Mouse (Mus musculus): ENCODE measurements at regions not wholly inside any gene's neighbourhood (a gene's known extent, or its start where the extent isn't known, plus 50 kb on each side); places are given as distances from the start of the nearest gene placed in this dataset.
A peak's percentile ranks its signal among the peaks of the same experiment; 100 is the strongest.
"Not testable (repeated sequence)": the region's sequence is repeated elsewhere in the genome, so short reads cannot be mapped to it uniquely, and the experiment has no call there.

DNA sequence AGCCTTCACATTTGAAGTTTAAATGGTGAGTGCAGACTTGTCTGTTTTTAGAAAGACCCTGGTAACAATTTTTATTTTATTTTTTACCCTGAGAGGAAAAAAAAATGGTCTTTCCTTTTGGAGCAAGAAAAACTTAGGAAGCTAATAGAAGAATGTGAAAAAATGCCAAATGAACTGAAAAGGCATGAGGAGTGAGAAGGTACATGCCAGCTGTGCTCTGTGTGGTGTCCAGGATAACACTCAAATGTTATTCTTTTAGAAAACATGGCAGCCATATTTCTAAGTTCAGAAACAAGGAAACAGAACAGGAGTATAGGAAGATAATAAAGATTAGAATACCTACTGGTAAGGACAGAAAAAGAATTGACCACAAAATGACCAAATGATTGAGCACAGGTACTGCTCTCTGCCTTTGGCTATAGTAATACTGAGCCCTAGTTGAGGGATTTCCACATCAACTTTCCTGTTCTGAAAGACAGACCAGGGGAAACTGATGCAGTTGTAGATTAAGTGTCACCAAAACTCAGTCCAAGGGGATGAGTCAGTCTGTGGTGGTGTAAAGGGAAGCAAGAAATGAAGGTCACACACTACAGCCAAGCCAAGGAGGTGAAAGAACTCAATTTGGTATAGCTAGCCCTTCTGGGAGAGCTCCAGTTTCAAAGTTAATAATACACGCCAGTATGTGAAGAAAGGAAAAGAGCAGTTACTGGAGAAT, 758.5 kb downstream of the Robo2 start:
- no peak for DNase-seq (ENCODE audit: low read depth, low spot score)

DNA sequence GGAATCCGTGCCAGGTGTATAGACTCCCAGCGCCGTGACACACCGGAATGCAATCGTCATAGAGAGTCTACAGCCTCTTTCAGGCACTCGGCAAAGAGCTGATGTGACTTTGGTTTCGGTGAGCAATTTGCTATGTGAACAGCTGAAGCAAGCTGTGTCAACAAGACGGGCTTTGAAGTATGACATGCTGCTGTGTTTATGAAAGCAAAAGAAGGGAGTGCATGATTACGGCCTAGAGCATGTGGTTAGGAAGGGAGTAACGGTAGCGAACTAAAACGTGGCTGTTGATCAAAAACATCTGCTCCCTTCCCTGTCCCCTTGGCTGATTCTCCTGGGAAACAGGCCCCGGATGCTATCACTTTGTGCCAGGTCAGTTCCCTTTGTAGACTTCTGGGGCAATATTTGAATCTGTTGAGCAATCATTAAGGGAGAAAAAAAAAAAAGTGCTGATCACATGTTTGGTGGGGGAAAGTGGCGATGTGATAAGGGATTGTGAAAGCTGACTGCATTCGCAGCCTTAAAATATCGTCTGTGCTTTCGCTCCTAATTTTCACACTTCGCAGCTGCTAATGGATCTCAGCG, 764.3 kb downstream of the Robo2 start:
- DNase-seq (ENCODE audit: low read depth, low spot score) = peak; percentile 44

DNA sequence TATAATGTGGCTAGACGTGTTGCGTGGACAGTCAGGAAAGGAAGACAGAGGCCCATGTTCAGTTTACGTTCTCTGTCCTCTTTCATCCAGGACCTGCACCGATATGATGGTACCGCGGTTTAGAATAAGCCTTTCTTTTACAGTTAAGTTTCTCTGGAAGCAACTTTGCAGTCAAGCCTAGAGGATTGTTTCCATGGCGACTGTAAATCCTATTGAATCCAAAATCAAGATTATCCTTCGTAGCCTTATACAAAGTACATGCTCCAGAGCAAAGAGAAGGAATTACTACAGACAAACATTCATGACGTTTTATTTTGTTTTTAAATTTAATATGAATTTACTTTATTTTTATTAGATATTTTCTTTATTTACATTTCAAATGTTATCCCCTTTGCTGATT, 798.6 kb downstream of the Robo2 start:
- no peak for DNase-seq (ENCODE audit: low read depth, low spot score)

DNA sequence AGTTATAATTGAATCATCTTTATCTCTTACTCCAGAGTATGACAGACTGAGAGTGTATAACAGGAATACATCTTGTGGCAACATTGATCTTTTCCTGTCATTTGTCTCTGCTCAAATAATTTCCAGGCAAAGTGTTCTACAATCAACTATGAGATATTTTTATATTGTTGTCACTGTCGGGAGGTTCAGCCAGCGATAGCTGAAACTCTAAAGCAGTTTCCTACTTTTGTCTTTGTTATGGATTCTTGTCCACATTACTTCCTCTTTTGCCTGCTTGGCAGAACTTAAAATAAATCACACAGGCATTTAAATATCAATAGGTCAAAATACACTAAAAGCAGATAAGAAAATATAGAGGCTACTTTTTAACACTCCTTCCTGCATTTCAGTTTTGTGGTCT, 820.2 kb downstream of the Robo2 start:
- DNase-seq (ENCODE audit: low read depth, low spot score) = no peak

DNA sequence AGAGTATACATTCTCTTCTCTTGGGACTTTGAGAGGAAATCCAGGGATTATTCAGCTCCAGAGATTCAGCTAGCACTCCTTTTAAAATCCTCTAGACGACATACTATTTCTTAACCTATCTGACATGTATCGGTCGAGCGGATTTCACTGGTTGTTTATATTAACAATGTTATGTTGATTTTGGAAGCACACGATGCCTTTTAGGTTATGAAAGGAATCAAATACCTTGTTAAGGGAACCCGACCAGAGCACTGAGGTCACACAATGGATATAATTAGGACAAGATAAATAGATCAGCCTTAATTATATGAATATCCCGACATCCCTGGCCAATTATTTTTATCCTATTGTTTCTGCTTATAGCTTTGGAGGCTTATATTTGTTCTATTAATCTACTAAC, 850.4 kb downstream of the Robo2 start:
- DNase-seq (ENCODE audit: low read depth, low spot score) = no peak

DNA sequence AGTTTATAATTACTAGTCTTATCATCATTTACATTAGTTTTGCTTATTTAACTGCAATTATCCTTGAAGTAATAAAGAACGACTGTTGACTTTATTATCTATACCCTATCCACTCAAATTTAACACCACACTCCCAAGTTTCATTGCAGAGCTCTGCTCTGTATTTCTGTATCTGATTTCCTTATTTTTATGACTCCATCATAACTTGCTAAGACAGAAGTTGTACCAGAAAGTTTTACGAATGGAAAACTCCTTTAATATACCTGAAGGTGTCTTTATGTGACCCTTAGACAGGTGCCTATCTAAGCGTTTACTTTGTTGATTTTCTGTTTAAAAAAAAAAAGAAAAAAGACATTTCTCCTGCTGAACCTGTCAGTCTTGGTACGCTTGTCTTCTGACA, 854.7 kb downstream of the Robo2 start:
- no peak for DNase-seq (ENCODE audit: low read depth, low spot score)

DNA sequence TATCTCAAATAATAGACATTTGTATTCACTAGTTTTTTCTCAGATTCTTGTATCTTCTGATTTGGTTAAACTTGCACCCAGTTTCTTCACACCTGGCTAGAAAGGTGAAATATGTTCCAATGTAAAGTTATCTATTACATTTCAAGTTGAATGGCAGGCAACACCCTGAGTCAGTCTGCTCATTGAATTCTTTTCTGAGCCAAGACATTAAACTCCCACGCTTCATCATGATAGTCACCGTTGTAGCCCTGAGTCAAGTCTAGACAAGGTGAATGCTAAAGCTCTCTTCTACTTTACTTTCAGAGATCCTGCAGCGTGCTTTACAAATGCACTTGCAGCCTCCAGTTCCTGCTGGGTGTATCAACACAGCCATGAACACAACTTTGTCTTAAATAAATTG, 868.0 kb downstream of the Robo2 start:
- DNase-seq (ENCODE audit: low read depth, low spot score) = no peak

DNA sequence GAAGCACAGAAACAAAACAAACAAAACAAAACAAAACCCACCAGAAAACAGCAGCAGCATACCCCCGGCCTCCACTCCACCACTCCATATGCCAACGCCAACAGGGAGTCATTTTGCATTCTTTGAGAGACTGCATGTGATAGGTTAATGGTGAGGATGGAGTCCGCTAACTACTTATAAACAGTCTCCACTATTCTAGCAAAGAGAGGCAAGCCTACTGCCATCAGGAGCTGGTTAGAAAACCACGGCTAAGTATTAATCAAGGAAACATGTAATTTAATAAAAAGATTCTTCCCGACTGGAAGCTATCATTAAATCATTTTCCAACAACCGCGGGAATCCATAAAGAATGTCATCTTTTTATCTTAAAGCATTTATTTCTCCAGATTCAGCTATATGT, 873.6 kb downstream of the Robo2 start:
- no peak for DNase-seq (ENCODE audit: low read depth, low spot score)

DNA sequence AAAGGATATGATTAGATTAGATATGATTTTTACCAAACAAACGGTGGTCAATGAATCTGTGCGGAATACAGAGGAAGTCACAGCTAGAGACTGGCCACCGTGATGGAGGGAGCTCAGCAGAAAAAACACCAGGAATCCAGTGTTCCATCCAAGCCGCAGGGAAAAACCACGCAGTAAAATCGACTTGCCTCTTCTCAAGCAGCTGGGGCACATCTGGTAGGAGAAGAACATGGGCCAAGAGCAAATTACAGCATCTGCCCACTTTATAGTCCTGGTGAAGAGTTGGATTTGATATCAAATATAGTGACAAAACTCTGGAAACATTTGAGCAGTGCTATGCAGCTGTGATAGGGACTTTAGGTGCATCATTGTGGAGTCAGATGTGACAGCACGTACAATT, 874.1 kb downstream of the Robo2 start:
- DNase-seq (ENCODE audit: low read depth, low spot score) = no peak

DNA sequence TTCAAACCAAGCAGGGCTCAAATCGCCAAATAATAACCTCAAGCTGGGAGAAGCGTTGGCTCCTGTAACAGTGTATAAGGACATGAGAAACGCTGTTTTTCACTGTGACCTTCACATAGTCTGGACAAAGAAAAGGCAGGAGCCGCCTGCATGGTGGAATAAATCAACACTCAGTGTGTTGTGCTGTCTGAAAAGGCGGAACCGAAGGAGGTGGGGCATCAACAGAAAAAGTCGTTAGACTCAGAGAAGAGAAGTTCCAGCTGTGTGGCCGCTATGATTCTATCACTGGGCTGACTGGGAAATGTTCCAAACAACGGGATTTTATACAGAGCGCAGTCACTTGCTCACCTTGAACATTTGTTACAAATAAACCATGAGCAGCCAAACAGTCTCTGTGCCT, 881.4 kb downstream of the Robo2 start:
- peak; percentile 20 for DNase-seq (ENCODE audit: low read depth, low spot score)

DNA sequence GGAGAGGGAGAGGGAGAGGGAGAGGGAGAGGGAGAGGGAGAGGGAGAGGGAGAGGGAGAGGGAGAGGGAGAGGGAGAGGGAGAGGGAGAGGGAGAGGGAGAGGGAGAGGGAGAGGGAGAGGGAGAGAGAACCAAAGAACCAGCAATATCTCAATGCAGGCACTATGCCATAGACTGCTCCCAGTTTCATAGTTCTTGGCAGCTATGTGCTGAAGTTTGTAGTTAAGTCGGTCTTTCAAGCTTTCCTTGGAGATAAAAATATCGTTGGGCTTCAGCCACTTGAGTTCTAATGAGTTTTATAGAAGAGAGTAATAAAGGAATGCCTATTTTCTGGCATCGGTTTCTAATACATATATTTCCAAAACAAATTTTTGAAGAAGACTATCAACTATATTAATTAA, 888.7 kb downstream of the Robo2 start:
- not testable (repeated sequence) for DNase-seq (ENCODE audit: low read depth, low spot score)

DNA sequence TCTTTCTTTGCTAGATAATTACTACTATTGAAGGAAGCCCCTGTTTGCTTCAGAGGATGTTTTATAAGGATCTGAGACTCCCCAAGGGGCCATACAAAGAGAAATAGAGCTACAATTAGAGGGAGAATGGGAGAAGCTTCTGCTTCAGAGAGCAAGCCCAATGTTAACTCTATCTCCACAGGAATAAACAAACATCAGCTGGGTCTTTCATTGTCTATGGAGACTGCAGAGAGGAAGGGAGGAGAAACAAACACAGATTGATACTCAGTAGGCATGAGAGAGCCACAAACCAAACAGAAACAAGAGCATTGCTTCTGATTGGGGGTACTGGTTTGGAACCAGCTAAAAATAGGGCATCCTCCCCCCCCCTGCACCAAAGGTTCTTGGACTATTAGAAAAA, 906.9 kb downstream of the Robo2 start:
- no peak for DNase-seq (ENCODE audit: low read depth, low spot score)

DNA sequence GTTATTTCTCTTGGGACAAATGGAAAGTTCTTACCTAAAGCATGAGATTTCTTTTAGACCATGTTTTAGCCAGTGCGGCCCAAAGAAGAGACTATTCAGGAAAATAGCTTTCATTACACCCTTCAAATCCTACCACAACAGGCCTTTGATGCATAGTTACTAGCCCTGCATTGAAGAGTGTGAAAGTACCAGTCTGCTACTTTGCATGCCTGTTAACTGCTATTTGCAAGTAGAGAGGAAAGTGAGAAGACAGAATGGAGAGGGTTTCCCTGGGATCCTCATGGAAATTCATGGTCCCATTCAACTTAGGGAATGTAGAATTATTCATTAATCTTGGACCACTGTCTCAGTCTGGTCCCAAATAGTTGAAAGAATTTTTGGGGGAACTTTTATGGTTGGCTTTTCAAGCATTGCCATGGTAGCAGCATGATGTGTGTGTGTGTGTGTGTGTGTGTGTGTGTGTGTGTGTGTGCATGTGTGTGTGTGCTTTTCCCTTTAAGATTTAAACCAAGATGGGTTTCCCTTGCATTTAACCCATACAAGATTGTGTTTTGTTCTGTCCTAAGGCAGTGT, 912.9 kb downstream of the Robo2 start:
- no peak for DNase-seq (ENCODE audit: low read depth, low spot score)

DNA sequence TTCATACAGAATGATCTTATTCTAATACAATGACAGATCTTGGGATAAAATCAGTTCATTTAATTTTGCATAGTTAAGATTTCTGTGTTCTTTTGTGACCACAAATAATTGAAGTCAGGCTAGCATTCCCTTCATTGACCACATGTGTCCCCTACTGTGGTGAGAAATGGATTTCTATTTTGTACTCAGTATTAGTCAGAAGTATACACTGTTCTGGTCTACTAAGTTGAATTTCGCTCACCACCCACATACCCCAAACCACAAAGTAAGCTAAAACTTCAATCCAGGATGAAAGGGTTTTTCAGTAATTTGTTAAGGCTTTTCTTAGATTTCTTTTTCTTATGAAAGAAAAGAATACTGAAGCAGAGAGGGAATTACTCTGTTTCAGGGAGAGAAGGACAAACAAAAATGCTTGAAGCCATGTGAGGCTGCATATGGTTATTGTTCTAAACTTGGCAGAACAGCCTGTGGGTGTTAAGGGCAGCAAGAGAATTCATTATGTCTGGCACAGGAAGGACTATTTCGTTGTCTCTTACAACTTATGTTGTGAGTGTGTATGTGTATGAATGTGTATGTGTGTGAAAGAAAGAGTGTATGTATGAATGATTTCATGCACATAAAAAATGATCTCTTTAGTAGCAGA, 928.3 kb downstream of the Robo2 start:
- no peak for DNase-seq (ENCODE audit: low read depth, low spot score)

DNA sequence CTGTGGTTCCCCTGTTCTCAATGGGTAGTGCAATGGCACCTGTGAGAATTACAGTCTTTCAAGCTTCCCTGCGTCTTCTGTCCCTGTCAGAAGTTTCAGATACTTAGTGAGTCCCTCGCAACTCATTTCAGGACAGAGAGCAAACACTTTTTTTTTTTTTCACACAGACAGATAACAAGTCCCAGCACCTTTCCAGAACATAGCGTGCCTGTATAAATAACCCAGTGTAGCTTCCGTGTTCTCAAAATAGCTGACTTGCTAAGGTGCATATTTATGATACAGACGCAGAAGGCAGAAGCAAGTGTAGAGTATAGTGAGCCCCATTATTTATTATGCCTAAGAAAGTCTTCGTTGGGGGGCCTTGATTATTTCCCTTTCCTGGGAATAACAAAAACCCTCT, 929.4 kb downstream of the Robo2 start:
- DNase-seq (ENCODE audit: low read depth, low spot score) = no peak

DNA sequence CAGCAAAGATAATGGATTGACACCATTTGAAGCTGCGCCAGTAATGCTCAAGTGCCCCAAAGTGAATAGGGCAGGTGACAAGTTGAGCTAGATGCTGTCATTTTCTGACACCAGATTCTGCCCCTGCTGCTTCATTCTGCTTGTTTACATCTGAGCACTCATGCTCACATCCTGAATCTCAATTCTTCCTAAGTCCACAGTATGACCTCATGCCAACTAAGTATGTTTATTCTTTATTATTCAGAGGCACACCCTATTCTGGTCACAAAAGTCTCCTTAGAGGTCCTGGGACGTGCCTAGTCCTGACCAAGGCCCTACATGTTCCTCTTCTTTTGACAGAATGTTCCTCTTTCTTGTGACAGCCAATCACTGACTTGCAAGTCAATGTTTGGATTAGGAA, 938.1 kb downstream of the Robo2 start:
- no peak for DNase-seq (ENCODE audit: low read depth, low spot score)

DNA sequence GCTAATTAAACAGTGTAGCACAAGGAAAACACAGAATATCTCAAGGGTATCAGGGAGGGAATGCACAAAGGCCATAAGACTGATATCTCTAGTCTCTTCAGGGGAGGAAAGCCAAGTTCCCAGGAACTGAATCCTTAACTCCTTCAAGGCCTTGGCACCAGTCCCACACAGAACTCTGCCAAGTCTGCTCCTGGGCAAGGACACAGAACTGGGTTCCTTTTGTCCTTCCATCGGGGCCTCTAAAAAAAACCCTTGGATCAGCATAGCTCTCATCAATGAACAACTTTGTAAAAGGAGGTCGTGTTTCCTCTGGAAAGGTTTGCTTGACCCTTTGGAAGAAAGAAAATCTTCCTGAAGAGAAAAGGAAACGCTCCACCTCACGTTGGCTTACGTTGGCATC, 940.1 kb downstream of the Robo2 start:
- no peak for DNase-seq (ENCODE audit: low read depth, low spot score)

DNA sequence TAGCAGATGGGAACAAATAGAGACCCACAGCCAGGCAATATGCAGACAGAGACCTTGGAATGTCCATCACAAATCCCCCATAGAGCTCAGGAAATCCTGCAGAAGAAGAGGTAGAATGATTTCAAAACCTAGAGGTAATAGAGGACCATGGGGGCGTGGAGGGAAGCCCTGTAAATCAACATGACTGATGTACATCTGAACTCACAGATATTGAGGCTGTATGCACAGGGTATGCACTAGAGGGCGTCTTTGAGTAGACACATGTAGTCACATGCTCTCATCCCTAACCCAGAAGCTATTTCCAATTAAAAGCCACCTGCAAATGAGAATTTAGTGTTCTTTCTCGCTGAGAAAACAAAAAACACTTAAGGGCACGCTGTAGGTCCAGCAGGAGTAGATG, 941.1 kb downstream of the Robo2 start:
- DNase-seq (ENCODE audit: low read depth, low spot score) = peak; percentile 24

DNA sequence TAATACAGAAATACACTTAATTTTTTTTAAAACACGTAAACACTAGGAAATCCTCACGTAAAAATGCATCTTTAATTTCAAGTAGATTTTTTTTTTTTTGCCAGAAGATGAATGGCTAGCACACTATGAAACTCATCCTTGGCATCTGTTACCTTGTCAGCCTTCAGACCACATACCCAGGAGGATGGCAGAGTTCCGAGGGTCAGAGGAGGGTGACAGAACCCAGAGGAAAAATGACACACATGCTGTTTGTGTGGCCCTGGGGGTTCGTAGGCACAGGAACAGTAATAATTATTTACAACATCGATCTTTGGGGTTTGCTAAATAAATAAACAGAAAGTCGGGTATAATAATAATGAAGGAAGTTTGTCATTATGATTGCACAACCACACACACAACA, 945.3 kb downstream of the Robo2 start:
- no peak for DNase-seq (ENCODE audit: low read depth, low spot score)

DNA sequence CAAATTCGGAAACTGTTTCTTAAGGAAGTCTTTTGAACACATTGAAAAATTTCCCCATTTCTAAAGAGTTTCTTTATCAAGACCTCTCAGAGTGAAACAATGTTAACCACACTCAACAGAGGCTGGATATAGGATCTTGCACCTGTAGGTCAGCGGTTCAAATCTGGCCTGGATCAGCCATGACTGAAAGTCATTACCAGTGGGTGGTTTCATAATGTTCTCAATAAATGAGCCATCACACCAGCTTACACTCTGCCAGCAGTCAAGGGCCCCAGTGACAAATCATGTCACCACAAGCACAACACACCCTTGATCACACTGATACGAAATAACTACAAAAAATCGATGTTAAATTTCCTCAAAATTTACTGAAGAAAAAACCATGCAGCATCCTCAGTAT, 949.1 kb downstream of the Robo2 start:
- DNase-seq (ENCODE audit: low read depth, low spot score) = no peak

DNA sequence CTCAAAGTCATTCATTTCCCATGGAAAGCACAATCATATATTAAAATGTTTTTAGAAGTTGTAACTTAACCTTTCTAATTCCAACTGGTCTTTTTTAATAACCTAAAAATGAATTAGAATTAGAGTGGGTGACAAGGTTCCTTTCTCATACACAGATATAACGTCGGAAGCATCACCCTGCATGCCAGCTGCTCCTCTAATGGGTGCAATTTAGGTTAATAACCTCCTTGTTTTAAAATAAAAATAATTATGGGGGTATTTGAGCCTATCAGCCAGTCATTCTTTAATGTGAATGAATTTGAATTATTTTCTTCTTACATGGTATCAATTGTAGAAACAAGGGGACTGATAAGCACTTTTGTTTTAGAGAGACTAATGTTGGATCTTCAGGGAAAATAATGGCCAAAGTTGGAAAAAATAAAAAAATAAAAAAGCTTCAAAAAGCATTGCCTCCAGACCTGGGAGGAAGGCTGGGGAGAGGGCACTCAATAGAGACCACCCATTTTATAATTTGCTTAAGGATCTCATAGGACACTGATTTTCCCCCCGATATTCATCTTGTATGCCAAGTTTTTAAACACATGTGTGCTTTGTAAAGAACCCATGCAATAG, 960.9 kb downstream of the Robo2 start:
- DNase-seq (ENCODE audit: low read depth, low spot score) = no peak

DNA sequence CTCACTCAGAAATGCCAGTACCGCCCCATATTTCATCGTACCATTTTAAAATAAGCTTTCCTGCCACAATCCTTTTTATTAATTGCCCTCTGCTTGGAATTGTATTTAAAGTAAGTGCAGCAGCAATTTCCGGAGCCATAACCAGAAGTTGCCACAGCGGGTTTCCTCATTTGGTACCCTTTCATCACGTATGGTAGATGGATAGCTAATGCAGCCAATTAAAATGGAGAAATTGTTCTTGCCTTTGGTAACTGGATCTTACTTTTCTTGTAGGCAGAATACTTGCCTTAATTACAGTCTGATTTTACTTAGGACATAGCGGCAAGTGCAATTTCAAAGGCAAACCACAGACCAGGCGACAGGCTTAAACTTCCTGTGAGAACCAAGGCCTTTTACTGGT, 961.8 kb downstream of the Robo2 start:
- DNase-seq (ENCODE audit: low read depth, low spot score) = no peak

DNA sequence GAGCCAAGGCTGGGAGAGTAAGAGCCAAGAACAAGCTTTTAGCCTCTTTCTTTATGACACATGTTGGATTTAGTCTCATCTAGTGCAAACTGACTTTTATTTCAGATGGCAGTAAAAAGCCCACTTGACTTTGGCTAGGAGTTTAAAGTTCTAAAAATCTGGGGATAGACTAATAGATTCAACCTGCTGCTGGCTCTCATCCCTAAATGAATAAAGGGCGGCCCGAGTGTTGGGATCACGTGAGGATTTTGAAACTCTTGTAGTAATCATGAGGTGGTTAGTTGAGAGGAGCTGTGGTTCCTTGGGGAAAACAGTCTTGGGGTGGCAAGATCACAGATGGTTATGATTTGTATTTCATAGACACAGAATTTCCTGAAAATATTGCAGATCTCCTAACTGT, 975.9 kb downstream of the Robo2 start:
- no peak for DNase-seq (ENCODE audit: low read depth, low spot score)

All from ZHBTc4 (cell line).